Mouse (Mus musculus) forebrain, embryonic 14.5 days (tissue): Measurements from ENCODE around the gene Mgarp. TPM values are rescaled to one million over a fixed set of nuclear protein-coding genes. Genes with fewer than 3 reads are reported as not detected.
"Not testable (repeated sequence)": the region's sequence is repeated elsewhere in the genome, so short reads cannot be mapped to it uniquely, and the experiment has no call there.

Experiments
- ATAC-seq: fragments of 200-750 bp; cut with Nextera tagmentation; 2 replicates; pipeline ENCODE4 v1.8.0; 2017; ENCODE audit warnings: mild to moderate bottlenecking, moderate library complexity
- DNase-seq: peaks from one replicate; pipeline ENCODE4 v3.0.0-alpha.2; 2015; ENCODE audit warnings: low spot score
- H3K27ac ChIP-seq: fragments of 300-500 bp; sonication (generic); 2 replicates; pipeline ENCODE4 v1.5.1; 2014; ENCODE audit warnings: low read depth, mild to moderate bottlenecking, control low read depth, low read length, moderate library complexity
- H3K27me3 ChIP-seq: fragments of 300-500 bp; sonication (generic); replicated peaks from 2 replicates; pipeline ENCODE4 v1.6.1; 2014; ENCODE audit warnings: low read length, control low read depth, mixed read lengths; ENCODE audit not compliant: control insufficient read depth, insufficient read depth
- H3K36me3 ChIP-seq: fragments of 300-500 bp; sonication (generic); 2 replicates; pipeline ENCODE4 v1.6.1; 2014; ENCODE audit warnings: low read length, control low read depth; ENCODE audit not compliant: control insufficient read depth, insufficient read depth
- H3K4me1 ChIP-seq: fragments of 300-500 bp; sonication (generic); 2 replicates; pipeline ENCODE4 v1.6.1; 2014; ENCODE audit warnings: antibody characterized with exemption, low read length, control low read depth; ENCODE audit not compliant: control insufficient read depth, insufficient read depth
- H3K4me2 ChIP-seq: fragments of 300-500 bp; sonication (generic); 2 replicates; pipeline ENCODE4 v1.6.1; 2014; ENCODE audit warnings: mild to moderate bottlenecking, control low read depth, low read length
- H3K4me3 ChIP-seq: fragments of 300-500 bp; sonication (generic); 2 replicates; pipeline ENCODE4 v1.5.1; 2014; ENCODE audit warnings: low read depth, low read length, control low read depth
- H3K9ac ChIP-seq: fragments of 300-500 bp; sonication (generic); 2 replicates; pipeline ENCODE4 v1.6.1; 2014; ENCODE audit warnings: mild to moderate bottlenecking, low read length, control low read depth, moderate library complexity
- H3K9me3 ChIP-seq: fragments of 300-500 bp; sonication (generic); replicated peaks from 2 replicates; pipeline ENCODE4 v1.6.1; 2016; ENCODE audit warnings: low read length, control low read depth, mixed read lengths; ENCODE audit not compliant: control insufficient read depth
- WGBS: fragments of 180-500 bp; shearing (Covaris S2); extraction: QIAGEN DNeasy Blood & Tissue Kit; methylation state at CpG from one replicate; pipeline ENCODE4 v1.1.7; 2014; 5-methylcytosine and 5-hydroxymethylcytosine counted together
- polyA plus RNA-seq: library from polyadenylated mRNA; unstranded; fragments of >200 nt; fragmentation: Nextera tagmentation; extraction: Ambion mirVana; gene quantifications from 2 replicates; pipeline ENCODE4 v1.2.1, GENCODE M21; 2014

The Mgarp gene
- polyA plus RNA-seq, 1 experiment from 2014 or later = 0.56 TPM

DNA sequence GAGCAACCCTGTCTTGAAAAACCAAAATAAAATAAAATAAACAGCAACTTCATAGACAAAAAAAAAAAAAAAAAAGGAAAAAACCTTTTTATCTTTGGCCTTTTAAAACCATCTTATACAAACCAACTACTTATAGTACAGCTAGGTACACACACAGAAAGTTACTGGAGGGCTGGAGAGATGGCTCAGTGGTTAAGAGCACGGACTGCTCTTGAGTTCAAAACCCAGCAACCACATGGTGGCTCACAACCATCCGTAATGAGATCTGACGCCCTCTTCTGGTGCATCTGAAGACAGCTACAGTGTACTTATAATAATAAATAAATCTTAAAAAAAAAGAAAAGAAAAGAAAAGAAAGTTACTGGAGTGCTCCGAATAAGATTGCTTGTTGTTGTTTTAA lies 5.5 kb upstream of the Mgarp start:
- not testable (repeated sequence) for H3K27ac ChIP-seq, DNase-seq, H3K9ac ChIP-seq, H3K27me3 ChIP-seq, H3K4me2 ChIP-seq, H3K4me1 ChIP-seq, ATAC-seq, H3K4me3 ChIP-seq, H3K9me3 ChIP-seq
- WGBS = 65% methylated on average over 4 of the region's 4 CpGs
- peaks cover 30% of the 10 kb centered on the region for H3K36me3 ChIP-seq

GRCm38 (mm10) chr3:51400682-51401081 lies 4.1 kb upstream of the Mgarp start:
- Histone ChIP-seq H3K4me2 (no peak overlapping the region), H3K36me3 (peaks cover 19% of the 10 kb centered on the region; the same call in 1 of the 2 replicates), H3K27me3 (0 out of 2 replicates have a peak, but pooled peaks cover 6% of the 10 kb centered on the region), H3K4me1 (no peaks in the 10 kb centered on the region; the same call in 1 of the 2 replicates), H3K9ac (no peak overlapping the region), H3K27ac (no peak overlapping the region), H3K4me3 (no peak overlapping the region), H3K9me3 (no peaks in the 10 kb centered on the region)
- DNase-seq = no peak
- 78% methylated on average over 10 of the region's 10 CpGs for WGBS
- no peak for ATAC-seq

DNA sequence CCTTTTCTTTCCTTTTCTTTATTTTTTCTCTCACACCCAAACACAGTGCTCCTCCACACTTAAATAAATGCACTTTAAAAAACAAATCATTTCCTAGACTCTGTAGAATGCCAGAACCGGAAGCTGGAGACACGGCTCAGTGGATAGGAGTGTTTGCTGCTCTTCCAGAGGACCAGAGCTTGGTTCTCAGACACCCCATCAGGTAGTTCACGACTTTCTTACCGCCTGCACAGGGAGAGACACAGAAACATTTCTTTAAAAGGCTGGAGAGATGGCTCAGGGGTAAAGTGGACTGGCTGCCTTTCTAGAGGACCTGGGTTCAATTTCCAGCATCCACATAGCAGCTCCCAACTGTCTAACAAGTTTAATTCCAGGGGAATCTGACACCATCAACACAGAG lies 3.0 kb upstream of the Mgarp start:
- no peak overlapping the region for H3K9ac ChIP-seq
- 69% methylated on average over 4 of the region's 4 CpGs for WGBS
- ATAC-seq = no peak
- no peak overlapping the region for H3K27ac ChIP-seq
- peaks cover 13% of the 10 kb centered on the region; the same call in 1 of the 2 replicates for H3K36me3 ChIP-seq
- no peaks in the 10 kb centered on the region for H3K9me3 ChIP-seq
- DNase-seq = no peak
- no peak overlapping the region for H3K4me3 ChIP-seq
- H3K27me3 ChIP-seq = 0 out of 2 replicates have a peak, but pooled peaks cover 9% of the 10 kb centered on the region
- H3K4me1 ChIP-seq = no peaks in the 10 kb centered on the region; the same call in 1 of the 2 replicates
- no peak overlapping the region for H3K4me2 ChIP-seq

GRCm38 (mm10) chr3:51398667-51399066 lies 2.1 kb upstream of the Mgarp start:
- H3K9ac ChIP-seq = no peak overlapping the region
- no peak overlapping the region for H3K27ac ChIP-seq
- H3K4me3 ChIP-seq = no peak overlapping the region
- H3K36me3 ChIP-seq = peaks cover 8% of the 10 kb centered on the region; the same call in 1 of the 2 replicates
- H3K4me2 ChIP-seq = no peak overlapping the region
- H3K9me3 ChIP-seq = no peaks in the 10 kb centered on the region
- H3K27me3 ChIP-seq = 0 out of 2 replicates have a peak, but pooled peaks cover 9% of the 10 kb centered on the region
- WGBS = 8% methylated on average over 3 of the region's 3 CpGs
- ATAC-seq (no peak), DNase-seq (peak; percentile 27)
- no peaks in the 10 kb centered on the region; the same call in 1 of the 2 replicates for H3K4me1 ChIP-seq

- DNase-seq = no peak
- Histone ChIP-seq H3K9me3 (no peaks in the 10 kb centered on the region), H3K9ac (no peak overlapping the region), H3K27ac (no peak overlapping the region), H3K4me1 (no peaks in the 10 kb centered on the region; the same call in 1 of the 2 replicates), H3K36me3 (0 out of 2 replicates have a peak, but pooled peaks cover 1% of the 10 kb centered on the region), H3K4me2 (no peak overlapping the region), H3K27me3 (0 out of 2 replicates have a peak, but pooled peaks cover 9% of the 10 kb centered on the region), H3K4me3 (no peak overlapping the region)
- no peak for ATAC-seq
- WGBS = 59% methylated on average over 15 of the region's 15 CpGs
Observed at GRCm38 (mm10) chr3:51397700-51398299, 1.3 kb upstream of the Mgarp start.

- H3K36me3 ChIP-seq = no peaks in the 10 kb centered on the region
- DNase-seq = no peak
- 0 out of 2 replicates have a peak, but pooled peaks cover 9% of the 10 kb centered on the region for H3K27me3 ChIP-seq
- peak overlapping the region; percentile 67; the same call in 1 of the 2 replicates for H3K4me2 ChIP-seq
- no peak overlapping the region for H3K27ac ChIP-seq
- H3K4me1 ChIP-seq = no peaks in the 10 kb centered on the region; the same call in 1 of the 2 replicates
- no peak overlapping the region for H3K4me3 ChIP-seq
- no peak overlapping the region for H3K9ac ChIP-seq
- WGBS = 18% methylated on average over 19 of the region's 19 CpGs
- no peaks in the 10 kb centered on the region for H3K9me3 ChIP-seq
- no peak for ATAC-seq
Observed at GRCm38 (mm10) chr3:51395461-51396145, 935 bp downstream of the Mgarp start.

GRCm38 (mm10) chr3:51394881-51395280 lies 1.7 kb downstream of the Mgarp start:
- WGBS = 60% methylated on average over 3 of the region's 3 CpGs
- Histone ChIP-seq H3K4me3 (no peak overlapping the region), H3K4me2 (no peak overlapping the region), H3K27me3 (0 out of 2 replicates have a peak, but pooled peaks cover 9% of the 10 kb centered on the region), H3K9me3 (no peaks in the 10 kb centered on the region), H3K9ac (no peak overlapping the region), H3K4me1 (no peaks in the 10 kb centered on the region; the same call in 1 of the 2 replicates), H3K36me3 (no peaks in the 10 kb centered on the region), H3K27ac (no peak overlapping the region)
- DNase-seq = no peak
- no peak for ATAC-seq

- ATAC-seq (no peak), DNase-seq (no peak)
- no peak overlapping the region for H3K27ac ChIP-seq
- 0 out of 2 replicates have a peak, but pooled peaks cover 9% of the 10 kb centered on the region for H3K27me3 ChIP-seq
- 95% methylated on average over 2 of the region's 2 CpGs for WGBS
- H3K4me2 ChIP-seq = no peak overlapping the region
- no peak overlapping the region for H3K4me3 ChIP-seq
- no peaks in the 10 kb centered on the region for H3K9me3 ChIP-seq
- H3K9ac ChIP-seq = no peak overlapping the region
- H3K4me1 ChIP-seq = no peaks in the 10 kb centered on the region; the same call in 1 of the 2 replicates
- H3K36me3 ChIP-seq = no peaks in the 10 kb centered on the region
Observed at GRCm38 (mm10) chr3:51393651-51394050, 2.9 kb downstream of the Mgarp start.

- H3K4me3 ChIP-seq, H3K27ac ChIP-seq, DNase-seq, ATAC-seq, H3K4me1 ChIP-seq, H3K36me3 ChIP-seq, H3K4me2 ChIP-seq, H3K9me3 ChIP-seq, H3K27me3 ChIP-seq, H3K9ac ChIP-seq: not testable (repeated sequence)
- 93% methylated on average over 3 of the region's 3 CpGs for WGBS
Observed at GRCm38 (mm10) chr3:51393018-51393417, 3.5 kb downstream of the Mgarp start.
